Mouse (Mus musculus) MEL (cell line): Measurements from ENCODE around the gene Gm29609.

Experiments
- CHD1 ChIP-seq: IDR thresholded peaks from 2 replicates; pipeline ENCODE4 v1.6.1; 2012; ENCODE audit warnings: low read depth, mild to moderate bottlenecking, inconsistent platforms, low read length, improper control_type of control experiment
- E2F4 ChIP-seq: IDR thresholded peaks from 2 replicates; pipeline ENCODE4 v1.6.1; 2011; ENCODE audit warnings: low read depth, low read length, improper control_type of control experiment, borderline replicate concordance
- MAX ChIP-seq: IDR thresholded peaks from 2 replicates; pipeline ENCODE4 v1.6.1; 2011; ENCODE audit warnings: low read length, improper control_type of control experiment
- MYC ChIP-seq: IDR thresholded peaks from 2 replicates; pipeline ENCODE4 v1.6.1; 2011; ENCODE audit warnings: low read depth, mild to moderate bottlenecking, low read length, improper control_type of control experiment, moderate library complexity
- NRF1 ChIP-seq: IDR thresholded peaks from 2 replicates; pipeline ENCODE4 v1.6.1; 2014; ENCODE audit warnings: low read depth, mild to moderate bottlenecking, inconsistent platforms, low read length, improper control_type of control experiment, moderate library complexity; ENCODE audit not compliant: poor library complexity, insufficient read depth, severe bottlenecking

DNA sequence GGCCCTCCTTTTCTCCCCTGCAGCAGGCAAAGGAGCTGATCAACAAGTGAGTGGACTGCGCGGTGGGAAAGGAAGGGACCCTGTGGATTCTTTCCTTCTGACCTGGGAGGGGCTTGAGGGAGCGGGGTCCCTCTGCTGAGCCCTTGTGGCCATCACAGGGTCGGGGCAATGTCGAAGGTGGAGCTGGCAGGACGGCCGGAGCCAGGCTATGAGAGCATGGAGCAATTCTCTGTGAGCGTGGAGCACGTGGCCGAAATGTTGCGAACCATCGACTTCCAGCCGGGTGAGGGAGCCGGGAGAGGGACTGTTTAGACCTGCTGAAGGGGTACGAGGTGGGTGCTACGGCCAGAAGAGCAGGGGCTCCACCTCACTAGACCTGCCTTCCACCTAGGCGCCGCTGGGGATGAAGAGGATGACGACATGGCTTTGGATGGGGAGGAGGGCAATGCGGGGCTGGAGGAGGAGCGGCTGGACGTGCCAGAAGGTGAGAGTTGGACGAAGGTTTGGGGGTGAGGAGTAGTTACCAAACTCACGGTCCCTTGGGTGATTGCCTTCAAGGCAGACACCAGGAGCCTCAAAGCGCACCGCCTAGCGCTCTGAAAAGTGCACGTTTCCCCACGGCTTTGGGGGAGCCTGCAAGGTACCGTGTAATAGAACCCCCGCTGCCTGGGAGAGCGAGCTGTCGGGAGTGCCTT lies 42.8 kb downstream of the Gm29609 start:
- TF ChIP-seq MYC: no peak
- TF ChIP-seq CHD1: no peak
- no peak for TF ChIP-seq MAX
- no peak for TF ChIP-seq E2F4
- TF ChIP-seq NRF1: no peak
